Mouse (Mus musculus) right cerebral cortex, postnatal 4 days (tissue): ENCODE measurements at regions not wholly inside any gene's neighbourhood (a gene's known extent, or its start where the extent isn't known, plus 50 kb on each side); places are given as distances from the start of the nearest gene placed in this dataset.
A peak's percentile ranks its signal among the peaks of the same experiment; 100 is the strongest.

Experiments used
- DNase-seq: peaks from one replicate; pipeline ENCODE4 v3.0.0-alpha.2; 2022

GRCm38 (mm10) chr8:107864802-107865651, 77.4 kb upstream of the Zfhx3 start:
- no peak for DNase-seq

- no peak for DNase-seq
These were observed 76.7 kb upstream of the Zfhx3 start for GRCm38 (mm10) chr8:107865744-107866143.

- no peak for DNase-seq
These were observed 70.7 kb upstream of the Zfhx3 start for GRCm38 (mm10) chr8:107871718-107872117.

- no peak for DNase-seq
These were observed 70.3 kb upstream of the Zfhx3 start for GRCm38 (mm10) chr8:107872121-107872520.

- DNase-seq, result no peak
These were observed 66.0 kb upstream of the Zfhx3 start for GRCm38 (mm10) chr8:107876455-107876854.

GRCm38 (mm10) chr8:107881851-107882250, 60.6 kb upstream of the Zfhx3 start:
- peak; percentile 89 for DNase-seq

GRCm38 (mm10) chr8:107885547-107885946, 56.9 kb upstream of the Zfhx3 start:
- no peak for DNase-seq

GRCm38 (mm10) chr8:107885971-107886370, 56.5 kb upstream of the Zfhx3 start:
- no peak for DNase-seq

- DNase-seq, result no peak
These were observed 55.8 kb upstream of the Zfhx3 start for GRCm38 (mm10) chr8:107886516-107887253.

- DNase-seq, result no peak
These were observed 55.1 kb upstream of the Zfhx3 start for GRCm38 (mm10) chr8:107887333-107887732.

- DNase-seq, result no peak
These were observed 51.5 kb upstream of the Zfhx3 start for GRCm38 (mm10) chr8:107890922-107891321.
